Mouse (Mus musculus) small intestine, adult 2 months (tissue): ENCODE measurements around the gene Ralgapa2.

Experiments used
- CTCF ChIP-seq: fragments of 200-500 bp; IDR thresholded peaks from 2 replicates; pipeline ENCODE4 v1.5.1; 2012; ENCODE audit warnings: low read depth, mild to moderate bottlenecking, control low read depth, inconsistent platforms, low read length, moderate library complexity, mixed read lengths; ENCODE audit not compliant: insufficient replicate concordance, insufficient read length; ENCODE audit errors: extremely low read depth
- POLR2A ChIP-seq: fragments of 200-500 bp; IDR thresholded peaks from 2 replicates; pipeline ENCODE4 v1.6.1; 2012; ENCODE audit warnings: low read depth, mild to moderate bottlenecking, control low read depth, inconsistent platforms, low read length, moderate library complexity

DNA sequence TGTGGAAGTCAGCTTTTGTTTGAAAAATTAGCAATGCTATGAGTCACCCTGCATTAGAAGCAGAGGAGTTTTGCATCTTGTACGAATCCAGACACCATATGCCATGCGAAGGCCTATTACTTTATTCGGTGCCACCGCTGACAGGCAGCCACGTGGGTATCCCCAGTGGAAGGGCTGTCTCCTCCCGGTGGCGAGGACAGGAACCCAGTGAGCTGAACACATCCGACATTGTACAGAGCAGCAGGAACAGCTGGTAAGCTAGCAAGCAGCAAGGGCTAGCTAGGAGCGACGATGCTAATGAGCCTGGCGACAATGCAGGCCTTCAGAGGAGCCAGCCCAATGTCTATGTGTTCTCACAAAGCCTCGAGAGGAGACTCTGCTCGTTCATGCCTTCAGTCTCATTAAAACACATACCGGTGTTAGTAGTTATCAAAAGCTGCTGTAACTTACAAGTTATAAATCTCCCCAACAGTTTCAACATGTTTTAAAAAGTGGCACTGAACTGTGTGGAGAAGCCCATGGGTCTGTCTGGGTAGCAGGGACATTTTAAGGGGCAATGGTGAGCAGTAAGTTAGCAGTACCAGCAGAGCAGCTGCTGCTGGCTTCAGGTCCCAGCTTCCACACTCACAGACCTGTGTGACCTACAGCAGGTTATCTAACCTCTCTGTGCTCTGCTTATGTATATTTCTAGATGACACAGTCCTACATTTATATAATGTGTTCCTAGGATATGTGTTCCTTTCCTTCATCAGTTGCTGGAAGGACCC lies 221.1 kb downstream of the Ralgapa2 start:
- TF ChIP-seq CTCF (no peak), POLR2A (no peak)
